Mouse (Mus musculus): ENCODE data around the gene Mxi1. TPM values are rescaled to one million over a fixed set of nuclear protein-coding genes. Genes with fewer than 3 reads are reported as not detected.
A peak's percentile ranks its signal among the peaks of the same experiment; 100 is the strongest.

Gene Mxi1
- total RNA-seq, 1 experiment from 2014 or later: 48.8 TPM

DNA sequence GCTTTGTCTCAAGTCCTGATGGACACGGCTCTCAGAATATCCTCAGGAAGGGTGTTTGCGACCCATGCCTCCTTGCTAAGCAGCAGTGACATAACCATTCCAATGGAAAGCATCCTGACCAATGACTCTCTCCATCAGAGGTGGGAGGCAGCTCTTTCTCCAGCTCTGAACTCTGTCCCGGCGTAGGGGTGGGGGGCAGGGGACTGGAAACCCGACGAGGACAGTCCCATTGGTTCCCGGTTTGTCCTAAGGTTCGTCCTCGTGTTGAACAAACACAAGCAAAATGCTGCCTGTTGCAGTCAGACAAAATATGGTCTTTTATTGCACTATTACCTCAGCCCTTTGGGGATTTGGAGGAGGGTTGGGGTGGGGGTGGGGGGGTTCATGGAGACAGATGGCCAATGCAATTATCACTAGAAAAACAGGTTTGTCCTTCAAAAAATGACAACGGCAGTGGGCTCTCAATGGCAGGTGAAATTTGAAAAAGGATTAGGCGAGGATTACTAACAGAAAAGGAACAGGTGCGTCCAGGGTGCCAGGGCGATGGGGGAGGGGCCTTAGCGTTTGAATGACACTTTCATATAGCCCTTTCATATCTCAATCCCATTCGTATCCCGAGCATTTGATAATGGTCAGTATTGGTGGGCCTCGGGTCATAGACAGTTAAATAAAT, 11.0 kb upstream of the Mxi1 start:
- no peak for ATAC-seq (replicated peaks; ENCODE audit: low read depth, poor library complexity, severe bottlenecking)

DNA sequence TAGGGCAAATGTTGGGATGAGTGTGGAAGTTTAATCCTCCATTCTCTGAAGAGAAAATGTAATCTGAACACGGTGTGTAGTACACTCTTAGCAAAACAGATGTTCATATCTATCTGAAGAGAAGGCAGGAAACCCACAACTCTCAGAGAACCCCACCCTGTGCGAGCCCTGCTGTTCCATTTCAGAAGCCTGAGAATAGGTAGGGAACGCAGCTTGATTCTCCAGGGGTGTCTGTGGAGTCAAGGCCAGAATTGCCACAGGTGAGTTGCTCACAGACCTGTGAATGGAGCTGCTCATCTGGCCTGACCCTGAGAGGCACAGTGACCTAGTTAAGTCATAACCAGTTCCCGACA, 10.5 kb upstream of the Mxi1 start:
- ATAC-seq (replicated peaks; ENCODE audit: low read depth, poor library complexity, severe bottlenecking): no peak

DNA sequence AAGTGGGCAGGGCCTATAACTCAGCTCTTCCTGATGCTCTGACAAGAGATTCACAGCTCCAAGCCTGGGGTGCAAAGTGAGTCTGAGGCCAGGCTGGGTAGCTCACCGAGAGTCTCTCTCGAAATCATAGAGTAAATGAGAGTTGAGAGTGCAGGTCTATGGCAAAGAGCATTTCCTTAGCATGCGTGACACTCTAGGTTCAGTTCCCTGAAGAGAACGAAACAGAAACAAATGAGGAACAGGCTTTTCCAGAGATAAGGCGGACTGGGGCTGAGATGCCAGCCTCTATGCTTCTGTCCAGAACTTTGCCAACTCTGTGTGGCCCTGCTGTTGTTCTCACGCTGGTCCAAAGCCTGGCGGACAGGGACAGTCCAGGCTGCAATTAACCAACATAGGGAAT, 6.9 kb upstream of the Mxi1 start:
- ATAC-seq (replicated peaks; ENCODE audit: low read depth, poor library complexity, severe bottlenecking): peak; percentile 95

DNA sequence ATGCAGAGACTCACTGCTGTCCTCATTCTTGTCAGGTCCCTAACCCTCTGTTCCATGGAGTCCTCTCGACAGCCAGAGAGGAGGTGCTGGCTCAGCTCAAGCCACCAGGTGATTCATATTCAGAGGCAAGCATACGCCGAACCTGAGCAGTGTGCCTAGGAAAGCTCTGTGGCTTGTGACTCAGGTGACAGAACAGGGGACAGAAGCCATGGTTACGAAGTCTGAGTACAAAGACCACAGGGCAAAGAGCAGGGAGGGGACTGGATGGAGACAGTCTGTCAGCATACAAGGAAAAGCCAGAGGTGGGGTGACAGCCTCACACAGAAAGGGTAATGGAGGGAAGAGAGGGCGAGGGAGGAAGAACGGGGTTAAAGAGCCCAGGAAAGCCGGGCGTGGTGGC, 4.7 kb upstream of the Mxi1 start:
- no peak for ATAC-seq (replicated peaks; ENCODE audit: low read depth, poor library complexity, severe bottlenecking)

DNA sequence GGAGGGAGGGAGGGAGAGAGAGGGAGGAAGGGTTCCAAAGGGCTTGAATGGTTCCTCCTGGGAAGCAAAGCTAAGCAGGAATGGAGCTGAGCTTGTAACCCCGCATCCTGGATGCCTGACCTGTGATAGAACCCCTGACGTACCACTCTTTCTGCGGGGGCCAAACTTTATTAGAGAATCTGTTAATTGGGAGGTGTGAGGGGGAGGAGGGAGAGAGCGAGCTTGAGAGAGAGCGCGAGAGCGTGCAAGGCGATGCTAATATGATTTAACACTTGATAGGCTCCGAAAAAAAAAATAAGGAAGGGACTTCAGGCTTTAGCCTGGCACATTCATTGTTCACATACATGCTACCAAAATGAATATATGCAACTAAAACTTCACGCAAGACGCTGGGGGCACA, 3.6 kb upstream of the Mxi1 start:
- ATAC-seq (replicated peaks; ENCODE audit: low read depth, poor library complexity, severe bottlenecking): no peak

DNA sequence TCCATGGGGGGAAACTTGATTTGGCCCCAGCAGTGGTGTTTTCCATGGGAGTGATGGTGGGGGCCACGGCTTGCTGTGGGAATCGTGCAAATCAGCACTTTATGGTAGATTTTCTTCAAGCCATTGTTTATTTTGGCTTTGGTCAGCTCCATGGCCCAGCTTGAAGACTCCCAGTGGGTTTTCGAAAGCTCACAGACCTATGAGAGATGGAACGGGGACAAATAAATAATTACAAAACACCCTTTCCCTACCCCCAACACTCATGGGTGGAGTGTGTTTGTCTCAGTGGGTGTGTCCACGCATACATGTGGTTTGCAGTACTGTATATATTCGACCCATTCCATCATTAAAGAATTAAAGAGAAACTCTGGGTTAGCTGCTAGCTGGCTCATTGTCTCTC, 3.1 kb upstream of the Mxi1 start:
- ATAC-seq (replicated peaks; ENCODE audit: low read depth, poor library complexity, severe bottlenecking): no peak

DNA sequence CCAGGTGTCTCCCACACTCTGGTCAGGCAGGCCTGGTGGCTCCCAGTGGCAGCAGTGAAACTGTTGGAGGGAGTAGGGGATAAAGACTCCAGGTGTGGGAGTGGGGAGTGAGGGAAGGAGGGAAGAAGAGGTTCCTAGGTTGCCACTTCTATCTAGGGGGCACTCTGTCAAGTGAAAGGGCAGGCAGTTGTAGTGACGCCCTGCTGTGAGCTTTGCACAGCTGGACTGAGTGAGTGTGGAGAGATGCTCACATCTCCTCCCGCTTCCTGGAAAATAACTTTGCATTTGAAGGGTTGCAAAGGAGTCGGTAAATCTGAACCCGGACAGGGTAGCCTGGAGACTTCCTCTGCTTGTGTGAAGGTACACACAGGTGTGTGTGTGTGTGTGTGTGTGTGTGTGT, 687 bp upstream of the Mxi1 start:
- ATAC-seq (replicated peaks; ENCODE audit: low read depth, poor library complexity, severe bottlenecking): no peak

DNA sequence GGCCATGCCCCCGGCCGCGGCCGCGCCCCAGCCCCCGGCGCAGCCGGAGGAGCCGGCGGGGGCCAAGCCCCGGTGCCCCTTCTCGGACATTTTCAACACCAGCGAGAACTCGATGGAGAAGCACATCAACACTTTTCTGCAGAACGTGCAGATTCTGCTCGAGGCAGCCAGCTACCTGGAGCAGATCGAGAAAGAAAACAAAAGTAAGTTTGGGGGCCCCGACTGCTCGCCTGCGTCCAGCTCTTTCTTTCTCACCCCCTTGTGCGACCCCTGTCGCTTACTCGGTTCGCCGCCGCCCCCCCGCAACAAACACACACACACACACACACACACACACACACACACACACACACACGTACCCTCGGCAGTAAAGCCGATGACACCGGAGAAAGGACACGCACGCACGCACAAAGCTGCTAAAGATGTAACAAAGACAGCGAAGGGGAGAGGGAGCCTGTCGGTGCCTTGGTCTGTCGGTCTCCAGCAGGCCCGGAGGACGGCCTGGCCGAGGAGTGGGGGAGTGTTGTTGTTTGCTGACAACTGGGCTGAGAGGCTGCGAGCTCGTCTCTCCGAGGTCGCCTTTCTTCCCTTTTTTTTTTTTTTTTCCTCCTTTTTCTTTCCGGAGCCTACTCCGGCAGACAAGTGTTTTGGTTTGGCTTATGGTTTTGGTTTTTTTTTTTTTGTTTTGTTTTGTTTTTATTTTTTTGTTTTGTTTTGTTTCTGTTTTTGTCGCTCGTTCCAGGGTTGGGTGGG, 629 bp downstream of the Mxi1 start:
- ATAC-seq (replicated peaks; ENCODE audit: low read depth, poor library complexity, severe bottlenecking): no peak

DNA sequence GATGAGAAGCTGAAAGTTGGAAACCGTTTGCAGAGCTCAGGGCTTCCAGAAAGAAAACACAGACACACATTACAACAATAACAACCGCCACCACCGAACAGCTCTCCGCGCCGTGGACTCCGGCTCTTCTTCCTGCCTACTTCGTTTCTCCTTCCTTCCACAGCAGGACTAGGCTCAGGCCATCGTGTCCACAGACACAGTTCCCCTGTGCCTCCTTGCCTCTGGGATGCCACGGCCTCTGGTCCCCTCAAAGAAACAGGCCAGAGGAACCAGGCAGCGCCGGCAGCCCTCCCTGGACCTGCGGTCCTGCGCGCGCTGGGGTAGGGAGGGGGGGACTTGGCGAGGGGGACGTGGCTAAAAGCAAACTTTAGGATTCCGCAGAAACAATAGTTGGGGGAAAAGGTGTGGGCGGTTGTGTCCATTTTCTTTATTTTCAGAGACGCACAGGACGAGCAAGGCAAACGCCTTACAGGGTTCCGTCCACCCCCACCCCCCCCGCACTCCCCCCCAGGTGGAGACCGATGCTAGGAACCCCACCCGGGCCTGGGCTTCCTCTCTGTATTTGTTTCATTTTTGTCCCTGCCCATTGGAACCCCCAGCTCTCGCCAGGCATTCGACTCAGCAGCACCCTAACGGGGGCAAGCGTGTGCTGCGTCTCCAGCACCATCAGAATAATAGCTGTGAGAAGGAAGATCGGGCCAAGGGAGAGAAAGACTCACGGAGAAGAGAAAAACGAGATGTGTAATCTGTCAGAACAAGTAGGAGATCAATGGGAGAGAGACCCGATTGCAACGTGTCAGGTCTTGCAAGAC, 1.4 kb downstream of the Mxi1 start:
- no peak for ATAC-seq (replicated peaks; ENCODE audit: low read depth, poor library complexity, severe bottlenecking)

DNA sequence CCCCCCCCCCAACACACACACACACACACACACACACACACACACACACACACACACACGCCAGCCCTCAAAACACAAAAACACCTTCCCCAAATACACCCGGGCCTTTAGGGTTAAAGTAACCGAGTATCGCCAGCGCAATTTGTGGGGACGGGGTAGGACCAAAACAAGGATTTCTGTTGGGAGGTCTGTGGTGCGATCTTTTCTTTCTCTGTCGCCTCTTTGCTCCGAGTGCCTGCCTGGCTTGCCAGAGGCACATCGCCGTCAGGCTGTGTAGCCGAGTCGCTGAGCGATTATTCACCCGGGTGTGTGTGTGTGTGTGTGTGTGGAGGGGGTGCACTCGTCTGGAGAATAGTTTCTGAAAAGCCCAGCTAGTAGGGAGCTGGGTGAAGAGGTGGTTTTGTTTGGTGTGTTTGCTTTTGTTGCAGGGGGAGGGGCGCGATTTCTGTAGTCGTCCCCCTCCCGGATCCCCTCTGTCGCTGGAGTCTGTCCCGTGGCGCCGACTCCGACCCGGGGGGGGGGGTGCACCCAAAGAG, 2.1 kb downstream of the Mxi1 start:
- 0 out of 2 replicates have a peak, but pooled peaks have one; percentile 1 for ATAC-seq (replicated peaks; ENCODE audit: low read depth, poor library complexity, severe bottlenecking)

DNA sequence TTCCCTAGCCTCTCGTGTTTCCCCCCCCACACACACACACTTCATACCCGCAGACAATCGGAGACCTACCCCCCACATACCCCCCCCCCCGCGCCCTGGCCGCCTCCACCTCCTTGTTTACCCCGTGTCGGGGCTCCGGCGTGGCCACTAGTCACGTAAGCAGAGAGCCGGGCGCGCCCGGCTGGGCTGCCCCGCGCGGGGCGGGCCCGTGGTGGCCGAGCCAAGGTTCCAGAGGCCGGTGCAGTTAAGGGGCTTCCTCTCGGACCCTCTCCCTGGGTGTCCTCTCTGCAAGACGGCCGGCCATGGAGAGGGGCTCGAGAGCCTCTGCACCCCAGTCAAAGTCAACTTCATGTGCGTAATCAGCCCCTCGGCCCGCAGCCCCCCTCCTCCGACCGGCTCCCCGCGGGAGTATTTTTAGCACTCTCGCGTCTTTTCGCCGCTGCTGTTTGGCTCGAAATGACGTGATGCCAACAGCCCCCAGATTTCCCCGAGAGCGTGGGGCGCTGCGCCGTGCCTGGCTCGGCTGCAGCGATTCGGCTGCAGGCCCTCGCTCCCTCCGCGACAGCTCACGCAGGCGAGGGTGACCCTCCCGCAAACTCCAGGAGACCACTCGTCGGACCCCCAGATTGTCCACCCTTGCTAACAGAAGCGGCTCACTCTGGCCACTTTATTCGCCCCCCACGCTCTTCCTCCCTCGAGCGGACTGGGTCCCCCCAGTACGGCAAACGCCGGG, 2.8 kb downstream of the Mxi1 start:
- peak; percentile 15 for ATAC-seq (replicated peaks; ENCODE audit: low read depth, poor library complexity, severe bottlenecking)

DNA sequence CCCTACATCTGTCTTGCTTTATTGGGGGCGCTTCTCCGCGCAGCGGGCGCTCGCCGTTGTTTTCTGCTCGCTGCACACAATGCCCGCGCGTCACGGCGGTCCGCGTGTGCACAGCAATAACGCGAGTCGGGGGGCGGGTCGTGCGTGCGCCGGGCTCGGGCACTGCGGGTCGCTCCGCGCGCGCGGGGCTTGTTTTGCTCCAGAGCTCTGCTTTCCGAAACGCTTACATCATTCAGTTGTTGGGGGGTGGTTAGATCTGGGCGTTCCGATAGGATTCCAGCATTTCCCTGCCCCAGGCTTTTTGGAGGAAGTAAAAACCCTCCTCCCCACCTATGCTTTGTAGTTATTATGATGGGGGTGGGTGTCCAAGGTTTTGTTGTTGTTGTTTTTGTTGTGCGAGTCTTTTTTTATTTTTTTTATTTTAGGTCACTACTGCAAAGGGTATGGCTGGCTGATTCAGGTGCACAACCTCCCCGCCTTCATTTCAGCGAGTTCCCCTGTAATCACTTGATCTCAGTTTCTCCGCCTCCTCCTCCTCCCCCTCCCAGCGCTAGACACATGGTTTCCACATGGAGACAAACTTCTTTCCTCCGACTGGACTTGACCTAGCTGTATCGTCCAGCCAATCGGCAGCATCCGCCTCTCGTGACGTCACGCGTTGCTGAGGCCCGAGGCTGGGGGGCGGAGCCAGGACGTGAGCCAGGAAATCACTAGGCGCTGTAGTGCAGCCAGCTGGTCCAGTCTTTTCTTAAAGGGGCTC, 3.5 kb downstream of the Mxi1 start:
- peak; percentile 68 for ATAC-seq (replicated peaks; ENCODE audit: low read depth, poor library complexity, severe bottlenecking)

DNA sequence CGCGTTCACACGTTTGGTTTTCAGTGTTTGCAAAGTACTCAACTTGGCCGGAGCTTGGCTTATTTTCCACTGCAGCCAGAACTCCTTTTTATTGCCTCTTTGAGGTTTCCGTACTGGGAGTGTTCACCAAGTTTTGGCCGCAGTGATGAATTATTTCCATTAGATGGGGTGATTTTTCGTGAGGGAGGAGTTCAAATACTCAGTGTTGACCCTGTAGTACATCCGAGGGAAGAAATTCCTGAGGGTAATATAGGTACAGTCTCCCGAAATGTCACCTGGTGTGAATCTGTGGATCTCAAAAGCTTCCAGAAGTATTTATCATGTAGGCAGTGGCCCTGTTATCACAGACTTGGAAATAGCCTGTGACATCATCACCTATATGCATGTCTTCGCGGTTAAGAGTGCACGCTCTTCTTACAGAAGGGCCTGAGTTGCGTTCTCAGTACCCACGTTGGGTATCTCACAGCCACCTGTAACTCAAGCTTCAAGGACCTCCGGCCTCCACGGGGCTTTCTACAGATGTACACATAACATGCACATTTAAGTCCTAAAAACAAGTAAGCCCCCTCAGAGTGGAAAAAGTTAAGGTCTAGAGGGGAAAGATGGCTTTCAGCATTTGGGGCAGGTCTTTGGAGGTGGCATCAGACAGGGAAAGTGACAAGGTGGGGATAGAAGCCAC, 4.4 kb downstream of the Mxi1 start:
- ATAC-seq (replicated peaks; ENCODE audit: low read depth, poor library complexity, severe bottlenecking): no peak

DNA sequence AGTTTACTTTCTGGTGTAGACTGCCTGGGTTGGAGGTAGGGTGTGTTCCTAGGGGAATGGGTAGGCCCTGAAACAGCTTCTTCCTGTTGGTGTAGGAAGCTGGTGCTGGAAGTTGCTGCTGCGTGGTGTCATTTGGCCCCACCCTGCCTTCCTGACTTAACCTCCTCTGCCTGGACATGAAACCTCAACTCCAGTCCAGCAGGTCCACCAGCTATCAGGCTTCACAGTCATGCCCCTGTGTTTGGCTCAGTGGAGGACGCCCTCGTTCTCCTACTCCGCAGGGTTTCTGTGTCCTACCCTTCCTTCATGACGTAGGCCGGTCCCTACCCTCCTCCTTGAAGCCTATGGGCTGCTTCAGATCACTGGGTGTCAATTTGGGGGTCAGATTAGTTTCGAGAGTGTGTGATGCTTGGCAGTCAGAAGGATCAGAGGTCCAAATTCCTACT, 4.9 kb downstream of the Mxi1 start:
- ATAC-seq (replicated peaks; ENCODE audit: low read depth, poor library complexity, severe bottlenecking): no peak

DNA sequence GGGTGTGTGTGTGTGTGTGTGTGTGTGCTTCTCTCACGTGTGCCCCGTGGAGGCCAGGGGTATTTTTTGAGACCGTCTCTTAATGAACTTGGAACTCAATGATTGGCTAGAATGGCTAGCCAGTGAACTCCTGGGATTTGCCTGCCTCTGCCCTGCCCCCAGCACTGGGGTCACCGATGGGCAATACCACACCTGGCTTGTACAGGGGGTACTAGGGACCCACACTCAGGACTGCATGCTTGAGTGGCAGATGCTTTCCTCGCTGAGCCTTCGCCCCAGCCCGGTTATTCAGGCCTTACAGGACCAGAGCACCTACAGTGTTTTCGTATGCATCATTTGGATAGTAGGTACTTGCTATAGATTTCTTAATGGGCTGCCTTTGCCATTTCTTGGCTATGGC, 5.8 kb downstream of the Mxi1 start:
- no peak for ATAC-seq (replicated peaks; ENCODE audit: low read depth, poor library complexity, severe bottlenecking)

DNA sequence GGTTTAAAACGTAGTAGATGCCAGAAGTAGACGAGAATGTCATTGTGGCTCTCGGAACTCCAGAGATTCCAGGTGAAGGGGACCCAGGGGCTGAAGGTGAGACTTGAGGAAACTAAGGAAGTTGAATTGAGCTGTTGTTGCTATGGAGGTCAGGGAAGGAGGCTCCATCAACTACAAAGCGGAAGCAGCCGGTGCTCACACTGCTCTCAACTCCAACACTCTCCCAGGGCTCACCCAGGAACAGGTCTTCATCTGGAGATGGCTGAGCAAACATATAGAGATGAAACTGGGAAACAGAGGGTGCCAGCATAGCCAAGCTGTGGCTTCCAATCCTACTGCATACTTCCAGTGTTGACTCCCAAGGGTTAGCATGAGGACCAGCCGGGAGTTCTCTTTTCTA, 6.6 kb downstream of the Mxi1 start:
- no peak for ATAC-seq (replicated peaks; ENCODE audit: low read depth, poor library complexity, severe bottlenecking)

DNA sequence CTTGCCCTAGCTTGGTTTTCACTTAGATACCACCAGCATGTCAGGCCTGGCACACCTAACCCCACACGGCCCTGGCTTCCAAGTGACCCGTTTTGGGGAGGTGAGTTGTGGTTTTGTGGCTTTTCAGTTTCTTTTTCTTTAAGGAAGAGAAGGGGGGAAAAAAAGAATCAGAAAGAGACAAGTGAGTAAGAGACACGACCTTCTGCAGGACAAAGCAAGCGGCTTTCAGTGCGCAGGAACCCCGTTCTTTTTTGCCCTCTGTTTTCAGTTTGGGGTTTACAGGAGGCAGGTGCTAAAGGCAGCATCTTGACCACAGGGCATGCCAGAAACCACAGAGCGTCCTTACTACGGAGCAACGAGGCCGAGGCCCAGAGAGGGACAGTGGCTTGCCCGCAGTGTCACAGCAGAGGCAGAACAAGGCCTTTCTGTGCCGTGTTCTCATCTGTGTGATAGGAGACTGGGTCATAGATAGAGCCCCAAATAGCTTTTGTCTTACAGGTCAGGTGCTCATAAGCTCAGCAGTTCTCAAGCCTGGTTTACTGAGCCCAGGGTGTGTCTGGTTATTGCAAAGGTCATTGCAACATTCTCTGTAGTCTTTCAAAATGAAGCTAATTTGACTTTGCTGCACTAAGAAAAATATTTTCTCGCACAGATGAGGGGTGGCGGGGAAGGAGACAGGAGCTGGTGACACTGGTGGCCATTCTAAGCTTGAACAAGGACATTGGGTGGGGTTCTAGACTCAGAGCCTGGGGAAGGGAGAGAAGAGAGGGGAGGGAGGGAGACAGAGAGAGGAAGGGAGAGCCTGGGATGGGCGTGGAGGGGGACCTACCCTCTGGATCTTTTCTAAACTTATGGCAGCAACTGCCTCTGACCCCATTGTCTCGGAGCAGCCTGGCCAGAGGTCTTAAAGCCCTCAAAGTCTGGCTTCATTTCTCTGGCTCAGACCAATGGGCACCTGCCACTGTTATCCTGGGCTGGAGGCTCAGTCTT, 8.1 kb downstream of the Mxi1 start:
- no peak for ATAC-seq (replicated peaks; ENCODE audit: low read depth, poor library complexity, severe bottlenecking)
